Mouse (Mus musculus): Measurements from ENCODE around the gene Pax6. TPM values are rescaled to one million over a fixed set of nuclear protein-coding genes. Genes with fewer than 3 reads are reported as not detected.

Gene Pax6
- polyA plus RNA-seq, 1 experiment from 2014 or later = 20.8 TPM

DNA sequence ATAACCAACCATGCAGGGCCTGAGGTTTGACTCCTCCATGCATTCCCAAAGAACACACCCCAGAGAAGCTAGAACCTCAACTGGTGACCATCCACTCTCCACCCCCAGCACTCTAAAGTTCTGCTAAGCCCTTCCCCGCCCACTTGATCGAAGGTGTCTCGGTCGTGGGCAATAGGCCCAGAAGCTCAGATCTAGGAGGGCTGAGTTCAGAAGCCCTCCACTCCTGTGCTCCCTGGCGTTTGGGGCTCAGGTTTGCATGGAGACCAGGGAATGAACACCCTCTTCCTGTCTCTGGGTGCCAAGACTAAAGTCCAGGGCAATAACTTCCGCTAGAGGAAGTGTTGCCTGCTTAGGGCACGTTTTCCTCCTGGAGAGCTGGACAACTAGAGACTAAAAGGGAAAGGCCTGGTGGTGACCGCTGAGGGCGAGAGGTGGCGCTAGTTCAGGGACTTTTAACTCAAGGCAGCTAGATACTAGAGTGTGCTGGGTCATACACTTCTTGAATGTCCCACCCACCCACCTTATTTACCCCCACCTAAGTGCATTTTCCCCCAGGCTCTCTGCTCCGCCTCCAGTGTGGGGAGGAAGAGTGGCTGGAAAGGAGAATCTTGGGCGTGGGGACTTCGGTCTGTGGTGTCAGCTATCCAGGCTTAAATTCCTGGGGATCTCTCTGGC, 18.8 kb downstream of the Pax6 start:
- Histone ChIP-seq H3K27ac (no peak overlapping the region), H3K9ac (no peak overlapping the region), H3K4me1 (peaks cover 3% of the 10 kb centered on the region; the same call in 1 of the 2 replicates), H3K9me3 (no peaks in the 10 kb centered on the region), H3K4me2 (replicated peaks) (peak overlapping the region; percentile 26; the same call in 1 of the 2 replicates), H3K4me3 (no peak overlapping the region), H3K36me3 (no peaks in the 10 kb centered on the region), H3K27me3 (peaks cover 84% of the 10 kb centered on the region)
- 0 out of 2 replicates have a peak, but pooled peaks have one; percentile 37 for ATAC-seq (ENCODE audit: insufficient number of reproducible peaks, insufficient read depth, low FRiP score, low TSS enrichment)
- WGBS = 2% methylated on average over 13 of the region's 13 CpGs

DNA sequence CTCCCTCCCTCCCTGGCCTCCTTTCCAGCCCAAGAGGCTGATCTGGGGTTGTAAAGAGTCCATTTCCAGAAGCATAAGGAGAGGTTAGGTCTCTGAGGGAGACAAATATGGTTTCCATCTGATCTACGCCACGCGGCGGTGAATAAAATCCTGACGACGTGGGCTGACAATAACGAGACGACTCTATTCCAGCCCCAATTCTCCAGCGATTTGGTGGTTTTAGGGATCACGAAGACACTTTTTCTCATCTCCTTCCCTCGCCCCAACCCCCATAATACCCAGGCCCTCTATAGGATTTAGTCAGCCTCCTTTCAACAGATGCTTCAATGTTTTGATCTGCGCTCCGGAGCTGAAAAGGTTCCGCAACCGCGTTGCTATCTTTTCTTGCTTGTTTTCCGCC, 19.3 kb downstream of the Pax6 start:
- ATAC-seq (ENCODE audit: insufficient number of reproducible peaks, insufficient read depth, low FRiP score, low TSS enrichment) = no peak
- Histone ChIP-seq H3K4me3 (no peak overlapping the region), H3K9me3 (no peaks in the 10 kb centered on the region), H3K4me1 (peaks cover 3% of the 10 kb centered on the region; the same call in 1 of the 2 replicates), H3K27me3 (peaks cover 84% of the 10 kb centered on the region), H3K9ac (no peak overlapping the region), H3K4me2 (replicated peaks) (peak overlapping the region; percentile 26), H3K27ac (no peak overlapping the region), H3K36me3 (no peaks in the 10 kb centered on the region)
- WGBS = 2% methylated on average over 17 of the region's 17 CpGs

DNA sequence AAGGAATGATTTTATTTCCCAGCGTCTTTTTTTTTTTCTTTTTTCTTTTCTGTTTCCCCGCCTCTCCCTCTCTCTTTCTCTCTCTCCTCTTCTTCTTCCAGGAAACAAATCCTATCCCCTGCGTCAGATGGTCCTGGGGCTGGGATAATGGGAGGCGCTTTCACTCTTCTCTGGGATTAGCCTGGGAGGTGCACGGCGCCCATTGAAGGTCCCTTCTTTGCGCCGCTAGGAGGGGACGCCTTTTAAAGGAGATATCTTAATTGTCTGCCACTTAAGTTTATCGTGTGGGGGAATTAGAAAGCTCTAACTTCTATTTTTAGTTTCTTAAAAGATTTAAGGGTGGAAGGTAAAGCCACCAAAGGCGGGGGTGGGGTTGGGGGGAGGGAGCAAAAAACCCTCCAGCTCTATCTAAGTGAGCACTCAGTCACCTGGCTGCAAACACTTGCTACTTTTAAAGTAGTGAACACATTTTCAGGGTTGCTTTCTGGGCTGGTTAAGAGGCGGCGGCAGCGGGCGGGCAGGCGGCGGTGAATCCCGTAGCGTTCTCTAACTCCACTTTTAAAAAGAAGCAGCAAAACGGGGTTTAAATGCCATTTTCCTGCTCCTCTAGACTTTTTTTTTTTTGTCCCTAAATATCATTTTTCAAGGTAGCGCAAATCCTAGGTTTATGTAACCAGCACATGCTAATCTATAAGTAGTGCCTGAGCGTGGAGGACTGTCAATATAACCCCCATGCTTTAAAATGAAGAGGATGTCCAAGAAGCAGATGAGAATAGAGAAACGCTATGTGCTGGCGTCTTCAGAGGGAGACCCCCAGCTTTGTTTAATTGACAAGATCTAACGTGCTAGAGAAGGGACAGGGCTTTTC, 20.0 kb downstream of the Pax6 start:
- 2% methylated on average over 25 of the region's 25 CpGs for WGBS
- H3K4me2 ChIP-seq (replicated peaks) = peak overlapping the region; percentile 26
- no peak overlapping the region for H3K27ac ChIP-seq
- H3K4me3 ChIP-seq = 0 out of 2 replicates have a peak overlapping the region, but pooled peaks have one; percentile 1
- peaks cover 3% of the 10 kb centered on the region; the same call in 1 of the 2 replicates for H3K4me1 ChIP-seq
- no peak for ATAC-seq (ENCODE audit: insufficient number of reproducible peaks, insufficient read depth, low FRiP score, low TSS enrichment)
- no peaks in the 10 kb centered on the region for H3K36me3 ChIP-seq
- no peaks in the 10 kb centered on the region for H3K9me3 ChIP-seq
- H3K9ac ChIP-seq = no peak overlapping the region
- H3K27me3 ChIP-seq = peaks cover 80% of the 10 kb centered on the region

DNA sequence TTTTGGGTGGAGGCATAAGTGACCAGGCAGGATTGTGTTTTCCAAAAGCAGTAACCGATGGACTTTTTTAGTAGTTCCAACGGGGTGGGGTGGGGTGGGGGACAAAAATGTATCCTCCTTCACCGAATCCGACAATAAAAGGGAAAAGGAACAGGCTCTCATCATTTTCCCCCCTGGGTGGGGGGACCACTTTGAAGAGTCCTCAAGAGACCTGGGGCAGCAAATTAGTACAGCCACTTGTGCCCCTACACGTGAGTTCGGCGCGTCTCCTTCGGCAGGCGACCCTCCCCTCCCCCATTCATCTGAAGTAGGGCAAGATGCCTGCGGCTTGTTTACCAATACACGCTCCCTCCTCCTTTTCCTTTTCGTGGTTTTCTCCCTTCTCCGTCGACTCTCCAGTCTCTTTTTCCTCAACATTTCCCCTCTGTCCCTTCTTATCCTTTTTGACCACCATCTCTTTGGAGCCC, 20.6 kb downstream of the Pax6 start:
- peak overlapping the region; percentile 15; the same call in 1 of the 2 replicates for H3K4me3 ChIP-seq
- H3K27ac ChIP-seq = no peak overlapping the region

DNA sequence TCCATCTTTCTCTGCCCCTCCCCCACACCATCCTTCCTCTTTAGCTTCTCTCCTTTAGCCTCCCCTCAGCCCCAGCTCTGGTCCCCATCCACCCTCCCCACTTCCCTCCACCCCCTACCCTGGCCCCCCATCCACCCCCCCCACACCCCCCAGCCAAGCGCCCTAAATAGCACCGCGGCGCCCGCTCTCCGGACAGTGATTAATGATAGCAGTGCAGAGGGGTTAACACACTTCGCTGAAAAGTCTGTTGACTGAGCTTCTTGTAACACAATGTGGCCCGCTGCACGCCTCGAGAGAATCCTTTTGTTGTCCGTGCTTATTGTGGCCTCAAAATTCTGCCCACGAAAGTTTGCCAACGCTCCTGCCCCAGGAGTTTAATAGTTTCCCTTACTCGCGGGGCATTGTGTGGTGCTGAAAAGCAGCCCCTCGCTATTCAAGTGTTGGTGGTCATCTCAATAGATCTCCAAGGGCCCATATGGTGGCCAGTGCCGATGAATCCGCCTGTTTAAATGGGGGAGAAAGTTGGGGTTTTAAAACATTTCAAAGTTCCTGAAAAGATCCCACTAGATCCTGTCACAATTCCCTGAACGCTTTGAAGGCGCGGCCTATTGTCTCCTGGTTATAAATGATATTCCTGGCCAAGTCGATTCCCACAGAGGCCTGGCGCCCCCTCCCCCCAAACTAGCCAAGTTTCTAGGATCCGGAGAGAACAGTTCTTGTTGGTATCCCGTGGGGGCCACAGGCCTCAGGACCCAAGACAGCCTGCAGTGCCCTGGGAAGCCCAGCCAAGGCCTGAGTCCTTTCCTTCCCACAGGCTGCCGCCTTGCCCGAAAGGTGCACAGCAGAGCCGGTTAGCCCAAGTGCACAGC, 21.3 kb downstream of the Pax6 start:
- WGBS = 2% methylated on average over 28 of the region's 28 CpGs
- ATAC-seq (ENCODE audit: insufficient number of reproducible peaks, insufficient read depth, low FRiP score, low TSS enrichment) = no peak
- peak overlapping the region; percentile 17 for H3K4me2 ChIP-seq (replicated peaks)
- peaks cover 3% of the 10 kb centered on the region; the same call in 1 of the 2 replicates for H3K4me1 ChIP-seq
- no peak overlapping the region for H3K27ac ChIP-seq
- H3K9me3 ChIP-seq = no peaks in the 10 kb centered on the region
- no peaks in the 10 kb centered on the region for H3K36me3 ChIP-seq
- peaks cover 71% of the 10 kb centered on the region for H3K27me3 ChIP-seq
- peak overlapping the region; percentile 15; the same call in 1 of the 2 replicates for H3K4me3 ChIP-seq
- H3K9ac ChIP-seq = no peak overlapping the region

More for the DNA sequence above, 20.6 kb downstream of the Pax6 start:
- WGBS = under 1% methylated on average over 15 of the region's 15 CpGs
- H3K36me3 ChIP-seq = no peaks in the 10 kb centered on the region
- no peaks in the 10 kb centered on the region for H3K9me3 ChIP-seq
- H3K27me3 ChIP-seq = peaks cover 75% of the 10 kb centered on the region
- H3K9ac ChIP-seq = no peak overlapping the region
- H3K4me1 ChIP-seq = peaks cover 3% of the 10 kb centered on the region; the same call in 1 of the 2 replicates
- ATAC-seq (ENCODE audit: insufficient number of reproducible peaks, insufficient read depth, low FRiP score, low TSS enrichment) = no peak
- H3K4me2 ChIP-seq (replicated peaks) = peak overlapping the region; percentile 17

DNA sequence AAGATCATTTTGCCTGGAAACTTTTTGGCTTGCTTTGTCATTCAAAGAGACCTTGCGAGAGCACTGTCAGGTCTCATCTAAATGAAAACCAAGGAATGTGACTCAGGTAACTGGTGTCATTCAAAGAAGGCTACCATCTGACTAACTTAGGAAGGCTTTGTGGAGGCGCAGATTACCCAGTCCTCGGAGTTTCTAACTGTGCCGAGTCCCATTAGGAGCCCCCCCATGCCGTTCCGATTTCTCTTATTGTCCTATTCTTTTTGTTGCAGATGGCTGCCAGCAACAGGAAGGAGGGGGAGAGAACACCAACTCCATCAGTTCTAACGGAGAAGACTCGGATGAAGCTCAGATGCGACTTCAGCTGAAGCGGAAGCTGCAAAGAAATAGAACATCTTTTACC, 22.6 kb downstream of the Pax6 start:
- Histone ChIP-seq H3K27ac (no peak overlapping the region), H3K4me2 (replicated peaks) (no peak overlapping the region), H3K4me1 (peaks cover 3% of the 10 kb centered on the region; the same call in 1 of the 2 replicates), H3K9me3 (no peaks in the 10 kb centered on the region), H3K9ac (no peak overlapping the region), H3K4me3 (no peak overlapping the region), H3K27me3 (peaks cover 59% of the 10 kb centered on the region), H3K36me3 (no peaks in the 10 kb centered on the region)
- ATAC-seq (ENCODE audit: insufficient number of reproducible peaks, insufficient read depth, low FRiP score, low TSS enrichment) = no peak
- WGBS = 11% methylated on average over 10 of the region's 10 CpGs

DNA sequence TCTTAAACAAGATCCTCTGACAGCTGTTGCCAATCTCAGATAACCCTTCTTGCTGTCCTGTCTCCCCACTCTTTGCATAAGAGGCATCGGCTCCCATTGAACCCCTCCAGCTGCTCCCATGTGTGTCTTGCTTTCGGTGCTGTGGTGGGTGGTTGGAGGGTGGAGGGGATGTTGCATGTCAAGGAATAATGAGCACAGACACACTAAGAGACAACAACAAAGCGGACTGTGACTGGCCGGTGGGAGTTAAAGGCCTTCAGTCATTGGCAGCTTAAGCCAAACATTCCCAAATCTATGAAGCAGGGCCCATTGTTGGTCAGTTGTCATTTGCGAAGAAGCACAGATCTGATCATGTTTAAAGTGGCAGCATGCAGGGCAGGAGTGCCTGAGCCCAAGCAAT, 29.0 kb downstream of the Pax6 start:
- Histone ChIP-seq H3K4me2 (replicated peaks) (no peak overlapping the region), H3K36me3 (no peaks in the 10 kb centered on the region), H3K4me3 (no peak overlapping the region), H3K27me3 (peaks cover under 1% of the 10 kb centered on the region; the same call in 1 of the 2 replicates), H3K9ac (no peak overlapping the region), H3K4me1 (no peaks in the 10 kb centered on the region), H3K27ac (no peak overlapping the region), H3K9me3 (no peaks in the 10 kb centered on the region)
- 67% methylated on average over 5 of the region's 5 CpGs for WGBS
- ATAC-seq (ENCODE audit: insufficient number of reproducible peaks, insufficient read depth, low FRiP score, low TSS enrichment) = no peak

DNA sequence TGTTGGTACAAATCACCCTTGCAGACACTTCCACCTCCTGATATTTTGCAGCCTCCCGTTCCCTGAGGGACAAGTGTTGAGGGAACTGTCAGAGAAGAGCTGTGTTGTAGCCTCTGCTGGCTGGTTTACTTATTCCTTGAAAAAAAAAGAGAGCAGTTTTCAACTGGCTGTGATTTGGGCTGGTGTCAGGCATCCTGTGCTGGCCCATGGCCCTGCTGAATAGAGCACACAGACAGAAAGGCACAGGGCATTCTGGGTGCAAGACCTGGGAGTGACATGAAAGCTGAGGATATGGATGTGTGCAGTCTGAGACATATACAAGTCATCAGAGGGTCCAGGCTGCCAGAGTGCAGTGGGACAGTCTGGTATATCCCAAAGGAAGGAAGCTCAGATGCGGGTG, 29.9 kb downstream of the Pax6 start:
- ATAC-seq (ENCODE audit: insufficient number of reproducible peaks, insufficient read depth, low FRiP score, low TSS enrichment) = no peak
- Histone ChIP-seq H3K27me3 (no peaks in the 10 kb centered on the region), H3K27ac (no peak overlapping the region), H3K4me1 (no peaks in the 10 kb centered on the region), H3K9me3 (no peaks in the 10 kb centered on the region), H3K9ac (no peak overlapping the region), H3K4me2 (replicated peaks) (no peak overlapping the region), H3K36me3 (no peaks in the 10 kb centered on the region), H3K4me3 (no peak overlapping the region)
- 74% methylated on average over 2 of the region's 2 CpGs for WGBS

DNA sequence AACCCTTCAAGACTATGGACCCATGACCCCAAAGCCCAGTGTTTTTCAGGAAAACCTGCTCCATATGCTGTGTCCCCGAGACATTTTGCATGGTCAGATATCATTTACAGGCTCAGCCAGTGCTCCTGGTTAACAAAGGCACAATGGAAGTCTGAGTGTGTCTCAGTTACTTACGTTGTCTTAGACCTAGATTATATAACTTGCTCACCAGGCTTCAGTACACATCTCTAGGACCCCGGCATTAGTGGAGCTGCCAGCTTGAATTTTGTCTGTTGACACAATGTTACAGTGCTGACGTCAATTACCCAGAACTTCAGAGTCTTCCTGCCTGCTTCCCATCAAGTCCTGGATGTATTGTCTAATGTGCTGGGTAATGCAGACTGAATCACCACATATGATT, 33.1 kb downstream of the Pax6 start:
- WGBS = 36% methylated on average over 4 of the region's 4 CpGs
- Histone ChIP-seq H3K9ac (no peak overlapping the region), H3K9me3 (no peaks in the 10 kb centered on the region), H3K4me1 (no peaks in the 10 kb centered on the region), H3K27ac (no peak overlapping the region), H3K27me3 (no peaks in the 10 kb centered on the region), H3K4me2 (replicated peaks) (no peak overlapping the region), H3K4me3 (no peak overlapping the region), H3K36me3 (no peaks in the 10 kb centered on the region)
- ATAC-seq (ENCODE audit: insufficient number of reproducible peaks, insufficient read depth, low FRiP score, low TSS enrichment) = no peak; the same call in 1 of the 2 replicates

DNA sequence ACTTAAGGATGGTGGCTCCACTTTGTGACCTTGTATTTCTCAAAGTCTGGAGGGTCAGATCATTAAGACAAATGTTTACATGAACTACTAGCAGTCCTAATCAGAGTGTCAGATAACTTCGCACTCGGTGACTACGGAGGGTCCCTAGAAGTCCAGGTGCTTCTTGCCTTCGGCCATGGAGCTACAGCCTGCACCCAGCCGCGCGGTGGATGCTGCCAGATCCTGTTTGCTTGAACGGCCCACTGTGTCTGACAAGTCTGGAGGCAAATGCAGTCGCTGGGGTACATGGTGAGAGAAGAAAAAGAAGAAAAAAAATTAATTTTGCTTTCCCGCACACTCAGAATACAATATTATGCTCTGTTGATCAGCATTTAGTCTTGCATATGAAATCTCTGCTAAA, 33.9 kb downstream of the Pax6 start:
- Histone ChIP-seq H3K36me3 (no peaks in the 10 kb centered on the region), H3K4me3 (no peak overlapping the region), H3K27me3 (no peaks in the 10 kb centered on the region), H3K27ac (no peak overlapping the region), H3K4me2 (replicated peaks) (no peak overlapping the region), H3K4me1 (no peaks in the 10 kb centered on the region), H3K9ac (no peak overlapping the region), H3K9me3 (no peaks in the 10 kb centered on the region)
- no peak for ATAC-seq (ENCODE audit: insufficient number of reproducible peaks, insufficient read depth, low FRiP score, low TSS enrichment)
- WGBS = 77% methylated on average over 10 of the region's 10 CpGs

DNA sequence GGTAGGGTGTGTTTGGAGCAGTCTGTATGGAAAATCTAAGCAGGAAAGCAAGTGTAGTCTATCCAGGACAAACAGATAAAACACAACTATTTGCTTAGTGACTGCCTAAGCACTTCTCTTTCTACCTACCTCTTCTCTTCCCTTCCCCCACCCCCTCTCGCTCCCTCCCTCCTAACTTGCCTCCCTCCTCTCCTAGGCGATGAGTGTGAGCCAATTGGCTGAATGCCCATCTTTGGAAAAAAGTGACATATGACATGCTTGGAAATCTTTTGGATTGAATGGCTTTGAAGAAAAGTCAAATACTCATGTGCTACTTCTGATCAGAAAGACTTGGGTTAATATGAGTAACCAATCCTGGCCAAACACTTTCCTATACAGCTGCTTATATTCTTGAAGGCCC, 36.6 kb downstream of the Pax6 start:
- Histone ChIP-seq H3K27me3 (no peaks in the 10 kb centered on the region), H3K4me3 (no peak overlapping the region), H3K36me3 (no peaks in the 10 kb centered on the region), H3K4me2 (replicated peaks) (no peak overlapping the region), H3K9ac (no peak overlapping the region), H3K4me1 (no peaks in the 10 kb centered on the region), H3K9me3 (no peaks in the 10 kb centered on the region), H3K27ac (no peak overlapping the region)
- ATAC-seq (ENCODE audit: insufficient number of reproducible peaks, insufficient read depth, low FRiP score, low TSS enrichment) = no peak
- 62% methylated on average over 2 of the region's 2 CpGs for WGBS
